ENCODE assay signal across 14 mouse cellular contexts in the genomic region with DNA sequence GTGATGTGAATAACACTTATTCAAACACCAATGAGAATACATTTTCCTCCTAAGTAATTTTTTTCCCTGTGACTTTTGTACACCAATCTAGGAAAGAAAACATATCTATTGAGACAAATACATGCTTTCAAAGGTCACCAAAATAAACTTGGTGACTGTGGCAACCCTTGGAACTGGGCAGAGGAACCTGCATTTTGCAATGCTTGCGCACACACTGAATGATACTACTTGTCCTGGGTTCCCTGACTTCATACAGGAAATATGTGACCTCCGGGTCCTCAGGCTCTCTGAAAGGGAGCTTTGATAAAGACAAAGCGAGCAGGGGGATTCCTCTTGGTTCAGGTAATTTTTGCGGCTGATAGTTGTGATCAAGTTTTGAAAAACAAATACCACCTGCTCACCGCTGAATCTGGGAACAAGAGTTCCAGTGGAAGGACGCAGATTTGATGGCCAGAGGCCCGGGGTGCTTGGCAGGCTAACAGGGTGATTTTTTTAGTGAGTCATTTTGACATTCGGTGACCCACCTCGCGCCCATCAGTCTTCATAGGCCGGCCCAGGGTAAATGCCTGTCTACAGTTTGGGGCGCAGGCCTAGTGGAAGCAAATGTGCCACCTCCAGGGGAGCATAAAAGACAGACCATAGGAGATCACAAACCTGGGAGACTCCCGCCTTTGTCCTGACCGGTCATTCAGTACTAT.
DNase-seq lines count a peak whose midpoint lies in the region; ATAC-seq lines count a peak whose summit lies in the region.
"Had no signal": no experiment of that assay in that cellular context is flagged by ENCODE, and none has a peak within 500 bp of the region (broad histone marks: within the 10 kb centered on the region; RNA-seq: fewer than 3 reads in every experiment).

No protein-coding gene starts in this region.

- intact Hi-C loops in heart, postnatal 10 days (cut with DNase I) = no loop called here
- intact Hi-C loops in heart, postnatal 25 days (cut with DNase I) = loop anchor here (5.0 kb wide), 1 partner anchor 202 kb away; a partner anchor contains a TSS

- ATAC-seq in monocyte, adult 5-6 weeks (replicated peaks; ENCODE audit: insufficient number of reproducible peaks, low FRiP score, low TSS enrichment, poor library complexity, severe bottlenecking) = no peak
- ATAC-seq: forebrain, embryonic 14.5 days; intestine, embryonic 15.5 days; Patski had no signal

- peak; percentile 42 to 54 for DNase-seq in heart, postnatal 10 days
- no peak for DNase-seq in heart, postnatal 25 days (ENCODE audit: low spot score)
- peak; percentile 33 for DNase-seq in 3134 (ENCODE audit: extremely low read depth, insufficient read length, low spot score)
- DNase-seq in Muller cell, postnatal 12 days (ENCODE audit: inconsistent ontology term) = peak; percentile 44
- DNase-seq in fibroblast of lung, adult 2 months (ENCODE audit: low read depth) = peak; percentile 37
- no peak for DNase-seq in testis, postnatal 10 days (ENCODE audit: low spot score)
- DNase-seq in ovary, postnatal 36 days (ENCODE audit: low spot score) = no peak
- DNase-seq: cerebellum, adult 11 months; gastrocnemius, postnatal 10 days; kidney, postnatal 10 days had no signal

Comparison
In these comparisons a context has a peak if more than half of its experiments do, and no peak if none do; other contexts are left out.
1. DNase-seq: peak in heart, postnatal 10 days (2 of 2), 3134 (single experiment), Muller cell, postnatal 12 days (single experiment) and fibroblast of lung, adult 2 months (single experiment); none in heart, postnatal 25 days (single experiment), testis, postnatal 10 days (single experiment) and ovary, postnatal 36 days (single experiment).